Mouse (Mus musculus) thymus, adult 2 months (tissue): Measurements from ENCODE around the gene Tmed9.

ENCODE experiments used
- CTCF ChIP-seq: fragments of 200-500 bp; IDR thresholded peaks from 2 replicates; pipeline ENCODE4 v1.5.1; 2012; ENCODE audit warnings: mild to moderate bottlenecking, control low read depth, low read length, moderate library complexity, borderline replicate concordance; ENCODE audit not compliant: control insufficient read depth, poor library complexity, insufficient read depth; ENCODE audit errors: extremely low read depth
- POLR2A ChIP-seq: fragments of 200-500 bp; IDR thresholded peaks from 2 replicates; pipeline ENCODE4 v1.6.1; 2012; ENCODE audit warnings: mild to moderate bottlenecking, low read length, control low read depth, moderate library complexity; ENCODE audit not compliant: control insufficient read depth, poor library complexity, insufficient read depth; ENCODE audit errors: extremely low read depth

- no peak for TF ChIP-seq CTCF
- TF ChIP-seq POLR2A = no peak
Measured at GRCm38 (mm10) chr13:55527834-55528772, 45.4 kb upstream of the Tmed9 start.
